Mouse (Mus musculus) stomach, postnatal 0 days (tissue): ENCODE measurements around the gene Mta2. TPM values are rescaled to one million over a fixed set of nuclear protein-coding genes. Genes with fewer than 3 reads are reported as not detected.
"Not testable (repeated sequence)": the region's sequence is repeated elsewhere in the genome, so short reads cannot be mapped to it uniquely, and the experiment has no call there.

ENCODE experiments used
- ATAC-seq: fragments of 200-750 bp; cut with Nextera tagmentation; 2 replicates; pipeline ENCODE4 v1.8.0; 2017; ENCODE audit not compliant: low FRiP score, low TSS enrichment
- DNase-seq: peaks from one replicate; pipeline ENCODE4 v3.0.0-alpha.2; 2016; ENCODE audit warnings: low spot score
- H3K27ac ChIP-seq: fragments of 300-500 bp; sonication (generic); replicated peaks from 2 replicates; pipeline ENCODE4 v1.5.1; 2014; ENCODE audit warnings: mild to moderate bottlenecking, control low read depth
- H3K27me3 ChIP-seq: fragments of 300-500 bp; sonication (generic); 2 replicates; pipeline ENCODE4 v1.6.1; 2014; ENCODE audit warnings: low read length; ENCODE audit not compliant: control insufficient read depth, insufficient read depth
- H3K36me3 ChIP-seq: fragments of 300-500 bp; sonication (generic); 2 replicates; pipeline ENCODE4 v1.6.1; 2014; ENCODE audit warnings: low read length, mixed read lengths; ENCODE audit not compliant: control insufficient read depth, insufficient read depth
- H3K4me1 ChIP-seq: fragments of 300-500 bp; sonication (generic); replicated peaks from 2 replicates; pipeline ENCODE4 v1.6.1; 2014; ENCODE audit warnings: antibody characterized with exemption; ENCODE audit not compliant: control insufficient read depth, insufficient read depth
- H3K4me2 ChIP-seq: fragments of 300-500 bp; sonication (generic); replicated peaks from 2 replicates; pipeline ENCODE4 v1.6.1; 2014; ENCODE audit warnings: low read depth, mild to moderate bottlenecking, control low read depth, moderate library complexity
- H3K4me3 ChIP-seq: fragments of 300-500 bp; sonication (generic); 2 replicates; pipeline ENCODE4 v1.5.1; 2014; ENCODE audit warnings: low read depth, low read length, control low read depth
- H3K9ac ChIP-seq: fragments of 300-500 bp; sonication (generic); 2 replicates; pipeline ENCODE4 v1.6.1; 2014; ENCODE audit warnings: mild to moderate bottlenecking, low read length, control low read depth, mixed read lengths
- H3K9me3 ChIP-seq: fragments of 300-500 bp; sonication (generic); 2 replicates; pipeline ENCODE4 v1.6.1; 2016; ENCODE audit warnings: low read length; ENCODE audit not compliant: control insufficient read depth
- CTCF ChIP-seq: IDR thresholded peaks from 2 replicates; pipeline ENCODE4 v1.5.1; 2016; ENCODE audit warnings: antibody characterized with exemption, low read depth, mild to moderate bottlenecking, moderate library complexity
- EP300 ChIP-seq: optimal IDR thresholded peaks from 2 replicates; pipeline ENCODE3; 2016; ENCODE audit warnings: antibody characterized with exemption
- WGBS: fragments of 180-500 bp; shearing (Covaris S2); extraction: QIAGEN DNeasy Blood & Tissue Kit; methylation state at CpG from one replicate; pipeline ENCODE4 v1.1.7; 2014; 5-methylcytosine and 5-hydroxymethylcytosine counted together
- polyA plus RNA-seq: library from polyadenylated mRNA; unstranded; fragments of >200 nt; fragmentation: Nextera tagmentation; extraction: Ambion mirVana; gene quantifications from 2 replicates; pipeline ENCODE4 v1.2.1, GENCODE M21; 2015

The Mta2 gene
- polyA plus RNA-seq, 1 experiment from 2014 or later, result 68.0 TPM

- Histone ChIP-seq H3K27ac (peak within 1 kb of the TSS; percentile 92), H3K9ac (peak within 1 kb of the TSS; percentile 86), H3K4me2 (peak within 1 kb of the TSS; percentile 93), H3K36me3 (peaks cover 29% of the 10 kb centered on the region), H3K4me1 (0 out of 2 replicates have a peak, but pooled peaks cover 3% of the 10 kb centered on the region), H3K9me3 (no peaks in the 10 kb centered on the region), H3K27me3 (no peaks in the 10 kb centered on the region), H3K4me3 (peak within 1 kb of the TSS; percentile 82)
- TF ChIP-seq CTCF, result no peak
- peak; percentile 100 for DNase-seq
- ATAC-seq, result peak; percentile 99
- WGBS, result under 1% methylated on average over 52 of the region's 52 CpGs
Measured at GRCm38 (mm10) chr19:8966590-8967372, 25.1 kb downstream of the Mta2 start, which contains the start of gene Eef1g. Eef1g (plus strand) TSS chr19:8967041.

- 0 out of 2 replicates have a peak, but pooled peaks cover 3% of the 10 kb centered on the region for H3K4me1 ChIP-seq
- DNase-seq (no peak), ATAC-seq (no peak)
- H3K36me3 ChIP-seq, result peaks cover 32% of the 10 kb centered on the region
- peak overlapping the region; percentile 86 for H3K9ac ChIP-seq
- WGBS, result 0% methylated on average over 8 of the region's 8 CpGs
- peak overlapping the region; percentile 82 for H3K4me3 ChIP-seq
- H3K9me3 ChIP-seq, result no peaks in the 10 kb centered on the region
- TF ChIP-seq CTCF (no peak), EP300 (no peak)
- H3K4me2 ChIP-seq, result peak overlapping the region; percentile 93
- no peaks in the 10 kb centered on the region for H3K27me3 ChIP-seq
- peak overlapping the region; percentile 79 for H3K27ac ChIP-seq
Measured at GRCm38 (mm10) chr19:8967373-8967743, 25.7 kb downstream of the Mta2 start.

- H3K27me3 ChIP-seq, result no peaks in the 10 kb centered on the region
- no peak for TF ChIP-seq EP300
- no peak for TF ChIP-seq CTCF
- H3K4me2 ChIP-seq, result peak overlapping the region; percentile 93
- H3K27ac ChIP-seq, result peak overlapping the region; percentile 79; the same call in 1 of the 2 replicates
- no peaks in the 10 kb centered on the region for H3K9me3 ChIP-seq
- H3K4me1 ChIP-seq, result 0 out of 2 replicates have a peak, but pooled peaks cover 3% of the 10 kb centered on the region
- DNase-seq (no peak), ATAC-seq (no peak)
- WGBS, result 3% methylated on average over 8 of the region's 9 CpGs
- H3K36me3 ChIP-seq, result peaks cover 28% of the 10 kb centered on the region
- H3K4me3 ChIP-seq, result peak overlapping the region; percentile 82
- H3K9ac ChIP-seq, result peak overlapping the region; percentile 86
Measured at GRCm38 (mm10) chr19:8967893-8968292, 26.2 kb downstream of the Mta2 start.

- H3K4me1 ChIP-seq, H3K9me3 ChIP-seq, DNase-seq, H3K9ac ChIP-seq, H3K27me3 ChIP-seq, H3K4me2 ChIP-seq, ATAC-seq, H3K27ac ChIP-seq, H3K4me3 ChIP-seq: not testable (repeated sequence)
- H3K36me3 ChIP-seq, result peaks cover 42% of the 10 kb centered on the region
- WGBS, result 74% methylated on average over 8 of the region's 8 CpGs
Measured at GRCm38 (mm10) chr19:8972491-8972890, 30.8 kb downstream of the Mta2 start.

GRCm38 (mm10) chr19:8974638-8975037 is 33.0 kb downstream of the Mta2 start:
- Histone ChIP-seq H3K27me3 (no peaks in the 10 kb centered on the region), H3K9me3 (no peaks in the 10 kb centered on the region), H3K27ac (no peak overlapping the region), H3K36me3 (peaks cover 56% of the 10 kb centered on the region), H3K4me1 (no peaks in the 10 kb centered on the region), H3K4me3 (no peak overlapping the region), H3K4me2 (no peak overlapping the region), H3K9ac (no peak overlapping the region)
- WGBS, result 78% methylated on average over 1 of the region's 1 CpGs
- TF ChIP-seq EP300 (no peak), CTCF (peak; percentile 22; the same call in 1 of the 2 replicates)
- DNase-seq (no peak), ATAC-seq (no peak)

GRCm38 (mm10) chr19:8975491-8975890 is 33.8 kb downstream of the Mta2 start:
- Histone ChIP-seq H3K4me3 (no peak overlapping the region), H3K4me2 (no peak overlapping the region), H3K36me3 (peaks cover 56% of the 10 kb centered on the region), H3K27ac (no peak overlapping the region), H3K9ac (no peak overlapping the region), H3K4me1 (no peaks in the 10 kb centered on the region), H3K9me3 (no peaks in the 10 kb centered on the region), H3K27me3 (no peaks in the 10 kb centered on the region)
- DNase-seq (no peak), ATAC-seq (no peak)
- WGBS, result 95% methylated on average over 2 of the region's 2 CpGs
- TF ChIP-seq EP300, result no peak
